Mouse (Mus musculus) MN1 (cell line): ENCODE measurements at regions not wholly inside any gene's neighbourhood (a gene's known extent, or its start where the extent isn't known, plus 50 kb on each side); places are given as distances from the start of the nearest gene placed in this dataset.
A peak's percentile ranks its signal among the peaks of the same experiment; 100 is the strongest.
"Not testable (repeated sequence)": the region's sequence is repeated elsewhere in the genome, so short reads cannot be mapped to it uniquely, and the experiment has no call there.

ENCODE experiments used
- DNase-seq: peaks from one replicate; pipeline ENCODE4 v3.0.0-alpha.2; 2016; ENCODE audit warnings: low spot score

DNA sequence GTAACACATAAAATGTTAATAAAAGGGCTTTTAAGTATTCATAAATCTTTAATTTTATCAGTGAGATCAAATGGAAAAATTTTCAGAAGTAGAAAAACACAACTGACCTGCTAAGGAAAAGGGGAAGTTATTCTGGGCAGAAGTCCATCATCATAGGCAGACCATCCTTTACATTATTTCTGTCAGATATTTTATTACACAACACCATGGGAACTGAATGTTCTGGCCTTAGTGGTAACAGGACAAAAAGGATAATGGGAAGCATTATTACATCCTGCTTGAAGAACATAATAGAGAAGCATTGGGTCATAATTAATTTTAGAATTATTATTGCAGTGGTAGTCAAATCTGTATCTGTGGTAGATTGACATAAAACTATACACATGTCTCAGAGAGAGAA, 603.5 kb upstream of the Gje1 start:
- DNase-seq = no peak

DNA sequence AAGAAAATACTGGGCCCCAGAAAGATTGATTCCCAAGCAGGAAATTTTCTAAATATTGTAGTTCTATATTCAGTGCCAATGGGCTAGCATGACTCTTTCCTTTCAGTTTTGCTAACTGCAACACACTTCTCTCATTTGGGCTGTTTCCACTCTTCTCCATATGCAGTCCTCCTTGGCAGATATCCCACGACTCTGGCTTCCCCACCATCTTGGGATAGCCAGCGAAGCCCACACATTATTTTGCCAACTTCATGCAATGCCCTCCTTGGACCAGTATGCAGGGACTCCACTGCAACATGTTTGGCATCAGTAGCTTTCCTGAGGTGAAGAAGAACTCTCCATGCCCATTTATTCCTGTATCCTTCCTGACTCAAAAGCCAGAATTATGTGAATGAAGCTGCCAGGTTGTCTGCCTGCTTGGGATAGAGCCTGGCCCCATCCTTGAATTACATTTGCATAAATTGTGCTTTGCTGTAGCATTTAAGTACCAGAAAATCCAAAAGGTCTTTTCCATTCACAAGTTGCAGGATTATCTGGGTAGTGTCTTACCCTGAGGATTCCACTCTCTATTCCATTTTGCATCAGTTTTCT, 599.1 kb upstream of the Gje1 start:
- DNase-seq = no peak

DNA sequence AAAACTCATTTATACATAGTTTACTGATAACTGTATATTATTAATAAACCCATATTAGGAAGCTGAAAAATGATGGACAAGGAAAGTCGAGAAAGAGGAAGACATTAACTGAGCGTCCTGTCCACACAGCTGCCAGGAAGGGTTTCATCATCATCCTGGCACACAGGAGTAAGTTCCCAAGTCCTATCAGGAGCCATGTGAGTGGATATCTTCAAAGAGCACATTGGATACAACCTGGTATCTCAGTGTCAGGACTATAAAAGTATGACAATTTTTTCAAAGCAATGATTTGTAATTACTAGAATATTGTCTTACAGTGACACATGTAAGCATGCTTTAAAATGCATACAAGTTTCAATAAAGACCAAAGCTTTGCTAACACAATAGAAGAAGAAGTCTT, 592.6 kb upstream of the Gje1 start:
- DNase-seq = no peak

DNA sequence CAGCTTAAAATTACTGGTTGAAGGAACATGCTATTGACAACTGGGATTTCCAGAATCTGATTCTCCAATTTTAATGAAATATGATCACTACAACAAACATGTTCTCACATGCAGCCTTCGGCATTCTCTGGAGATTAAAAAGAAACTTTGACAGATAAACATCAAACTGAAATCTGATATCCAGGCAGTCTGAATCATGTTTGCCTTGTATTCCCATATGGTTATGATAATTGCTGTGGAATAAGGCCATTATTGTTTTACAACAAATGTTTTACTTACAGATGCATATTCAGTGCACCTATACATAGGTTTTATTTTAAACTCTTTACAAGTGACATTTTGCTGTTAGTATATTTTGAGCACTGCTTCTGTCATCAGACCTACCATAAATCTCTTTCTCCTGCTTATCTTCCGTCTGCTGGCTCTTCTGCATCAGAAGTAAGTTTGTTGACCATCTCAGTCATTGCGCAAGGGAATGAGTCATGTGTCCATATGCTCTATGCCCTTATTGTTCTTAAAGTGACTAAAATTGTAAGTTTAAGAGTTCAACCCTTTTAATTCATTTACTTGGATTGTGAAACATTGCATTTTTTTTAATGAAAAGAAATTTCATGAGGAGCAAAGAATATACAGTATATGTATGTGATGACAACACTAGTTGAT, 587.9 kb upstream of the Gje1 start:
- no peak for DNase-seq

GRCm38 (mm10) chr10:15300199-15301085, 582.4 kb upstream of the Gje1 start:
- peak; percentile 89 for DNase-seq

DNA sequence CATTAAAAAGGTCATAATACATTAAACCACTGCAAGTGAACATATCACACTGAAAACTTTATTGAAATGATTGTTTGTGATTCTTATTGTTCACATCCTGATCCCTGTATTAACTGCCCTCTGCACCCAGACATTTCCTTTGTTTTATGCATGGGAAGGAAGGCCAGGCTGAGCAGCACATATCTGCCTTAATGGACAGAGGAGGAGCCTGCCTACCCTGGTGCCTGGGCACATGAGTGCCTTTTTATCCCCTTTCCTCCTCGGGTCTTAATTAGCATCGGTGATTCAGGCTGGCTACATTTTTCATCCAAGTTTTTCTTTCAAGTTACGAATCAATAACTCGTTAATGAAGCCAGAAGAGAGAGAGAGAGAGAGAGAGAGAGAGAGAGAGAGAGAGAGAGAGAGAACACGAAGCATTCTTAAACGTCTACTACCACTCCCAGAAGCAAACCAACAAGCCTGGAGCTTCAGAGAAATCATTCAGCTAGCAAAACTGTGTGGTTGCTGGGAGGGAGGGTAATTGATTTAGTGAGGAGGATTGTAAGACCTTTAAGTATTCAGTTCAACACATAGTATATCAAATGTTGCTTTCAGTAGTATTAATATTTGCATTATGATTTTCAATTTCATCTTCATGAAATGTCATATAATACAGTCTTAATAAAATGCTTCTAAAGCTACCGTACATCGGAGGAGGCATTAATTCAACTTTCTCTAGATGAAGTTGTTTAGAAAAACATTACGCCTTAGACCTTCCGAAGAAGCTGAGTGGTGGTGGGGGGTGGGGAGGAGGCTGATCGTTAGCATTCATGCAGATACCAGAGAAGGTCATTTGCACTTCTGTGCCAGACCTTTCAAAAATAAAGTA, 581.6 kb upstream of the Gje1 start:
- peak; percentile 18 for DNase-seq

GRCm38 (mm10) chr10:15297257-15297656, 579.2 kb upstream of the Gje1 start:
- no peak for DNase-seq

- no peak for DNase-seq
Measured at GRCm38 (mm10) chr10:15294125-15294524, 576.1 kb upstream of the Gje1 start.

DNA sequence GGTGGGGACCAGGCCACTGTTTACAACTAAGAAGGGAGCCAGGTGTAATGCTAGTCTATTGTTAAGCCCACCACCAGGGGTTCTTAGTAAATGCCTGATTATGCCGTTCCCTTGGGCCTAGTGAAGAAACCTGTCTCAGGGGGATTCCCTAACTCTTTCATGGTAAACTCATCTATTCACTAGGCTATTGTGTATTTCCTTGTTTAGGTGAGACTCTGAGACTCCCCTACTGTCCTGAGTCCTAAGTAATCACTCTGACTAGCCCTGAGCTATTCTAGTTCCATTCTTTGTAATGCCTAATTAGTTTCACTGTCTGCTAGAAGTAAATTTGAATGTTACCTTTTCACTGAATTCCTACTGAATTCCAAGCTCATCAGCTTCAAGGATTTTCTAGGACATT, 545.3 kb upstream of the Gje1 start:
- not testable (repeated sequence) for DNase-seq

DNA sequence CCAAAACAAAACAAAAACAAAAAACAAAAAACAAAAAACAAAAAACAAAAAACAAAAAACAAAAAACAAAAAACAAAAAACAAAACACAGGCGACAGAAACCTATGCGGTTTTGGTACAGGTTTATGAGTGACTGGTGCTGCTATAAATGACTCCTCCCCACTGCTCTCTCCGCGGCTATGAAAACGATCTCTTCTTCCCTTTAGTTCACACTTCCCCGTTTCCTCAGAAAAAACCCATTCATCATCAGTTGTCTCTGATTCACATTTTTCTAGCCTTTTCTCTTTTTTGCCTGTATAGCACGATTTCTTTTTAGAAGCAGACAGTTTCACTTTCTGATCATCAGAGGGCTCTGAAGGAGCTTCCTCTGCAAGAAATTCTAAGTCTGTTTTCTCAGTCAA, 544.3 kb upstream of the Gje1 start:
- not testable (repeated sequence) for DNase-seq

GRCm38 (mm10) chr10:15249402-15250086, 531.5 kb upstream of the Gje1 start:
- DNase-seq = no peak

- no peak for DNase-seq
Measured at GRCm38 (mm10) chr10:15248899-15249298, 530.9 kb upstream of the Gje1 start.

DNA sequence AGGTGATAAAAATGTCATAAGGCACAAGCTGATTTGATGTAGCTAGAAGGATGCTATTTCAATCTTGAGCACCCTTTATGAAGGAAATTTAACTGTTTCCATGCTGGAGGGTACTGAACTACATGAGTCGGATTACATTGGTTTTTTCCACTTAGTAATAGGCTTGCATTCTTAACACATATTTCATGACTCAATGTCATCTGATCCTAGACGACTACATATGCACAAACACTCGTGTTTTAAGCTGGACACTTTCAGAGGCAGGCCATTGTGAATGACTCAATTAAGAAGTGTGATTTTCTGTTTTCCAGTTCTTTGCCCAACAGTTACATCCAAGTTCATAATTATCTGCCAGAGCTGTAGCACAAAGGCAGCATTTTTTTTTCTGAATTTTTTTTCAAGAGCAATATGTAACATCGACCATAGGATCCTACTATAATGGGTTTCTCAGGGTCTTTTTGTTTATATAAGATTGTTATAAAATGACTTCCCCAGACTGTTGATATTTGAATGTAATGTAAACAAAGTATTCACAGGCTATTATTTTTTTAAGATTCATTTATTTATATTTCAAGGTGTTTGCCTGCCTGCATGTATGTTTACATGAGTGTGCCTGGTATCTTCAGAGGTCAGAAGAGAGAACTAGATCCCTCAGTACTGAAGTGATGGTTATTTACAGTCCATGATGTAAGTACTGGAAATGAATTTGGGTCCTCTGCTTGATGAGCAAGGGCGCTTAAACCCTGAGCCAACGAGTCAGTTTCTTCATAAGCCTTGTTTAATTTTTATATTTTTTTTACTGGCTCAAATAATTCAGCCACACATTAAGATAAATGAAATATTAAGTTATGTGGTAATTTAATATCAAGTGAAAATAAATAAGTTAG, 526.6 kb upstream of the Gje1 start:
- DNase-seq = no peak

DNA sequence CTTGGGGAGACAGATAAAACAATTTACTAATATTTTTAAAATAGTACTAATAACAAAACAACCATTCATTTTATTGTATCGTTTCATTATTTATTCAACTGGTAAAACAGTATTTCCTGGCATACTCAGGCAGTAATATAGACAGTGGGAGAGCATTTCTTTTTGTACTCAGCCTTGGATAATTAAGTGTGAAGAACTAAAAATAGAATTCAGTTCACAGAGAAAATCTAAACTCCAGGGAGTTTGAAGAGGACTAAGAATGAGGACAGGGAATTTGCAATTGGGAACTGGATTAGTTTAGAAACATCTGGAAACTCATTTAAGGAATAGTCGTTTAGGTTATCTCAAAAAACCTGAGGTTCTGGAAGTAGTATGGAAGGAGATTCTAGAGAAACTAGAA, 525.4 kb upstream of the Gje1 start:
- no peak for DNase-seq

GRCm38 (mm10) chr10:15218883-15219282, 500.9 kb upstream of the Gje1 start:
- DNase-seq = no peak

DNA sequence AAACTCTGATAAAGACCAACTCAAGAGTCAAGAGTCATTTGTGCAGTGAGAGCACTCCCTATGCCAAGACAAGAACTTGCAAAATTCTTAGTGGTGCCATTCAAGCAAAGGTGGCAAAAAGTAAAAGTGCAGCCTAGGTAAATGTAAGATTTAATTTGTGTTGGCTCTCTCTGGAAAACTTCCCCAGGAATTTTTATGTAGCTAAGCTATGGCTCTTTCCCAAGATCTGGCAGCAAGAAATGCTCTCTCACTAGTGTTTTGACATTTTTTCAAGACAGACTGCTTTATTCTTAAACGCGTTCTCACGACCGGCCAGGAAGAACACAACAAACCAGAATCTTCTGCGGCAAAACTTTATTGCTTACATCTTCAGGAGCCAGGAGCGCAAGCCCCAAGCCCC, 461.6 kb upstream of the Gje1 start:
- no peak for DNase-seq

DNA sequence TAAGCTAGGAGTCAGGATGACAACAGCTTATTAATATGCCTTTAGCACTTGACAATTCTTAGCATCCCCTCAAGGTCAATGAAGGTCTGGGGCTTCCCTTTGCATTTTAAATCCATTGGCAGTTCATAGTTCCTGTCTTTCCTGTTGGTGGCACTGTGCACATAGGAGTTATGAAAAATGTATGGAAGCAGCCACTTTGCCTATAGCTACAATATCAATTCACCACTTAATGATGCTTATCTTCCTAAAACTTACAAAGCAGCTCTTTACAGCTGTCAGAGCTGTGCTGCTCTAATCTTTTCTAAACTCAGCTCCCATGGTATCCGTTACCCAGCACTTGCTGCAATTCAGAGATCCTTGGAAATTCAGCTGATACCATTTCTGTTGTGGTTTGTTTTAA, 456.4 kb upstream of the Gje1 start:
- DNase-seq = no peak

- no peak for DNase-seq
Measured at GRCm38 (mm10) chr10:15172558-15172957, 454.5 kb upstream of the Gje1 start.

- DNase-seq = no peak
Measured at GRCm38 (mm10) chr10:15140703-15141102, 422.7 kb upstream of the Gje1 start.
